Mouse (Mus musculus) MEL (cell line): ENCODE data around the gene Slc7a4. TPM values are rescaled to one million over a fixed set of nuclear protein-coding genes. Genes with fewer than 3 reads are reported as not detected.

ENCODE experiments used
- DNase-seq: peaks from one replicate; pipeline ENCODE4 v3.0.0; 2011; ENCODE audit warnings: low read depth, low spot score
- H3K27ac ChIP-seq: 2 replicates; pipeline ENCODE4 v1.5.1; 2012; ENCODE audit warnings: low read depth, mild to moderate bottlenecking, control low read depth, low read length, moderate library complexity; ENCODE audit not compliant: control insufficient read depth
- H3K27me3 ChIP-seq, 2 experiments: fragments of 150-350 bp in 1 of 2; sonication (generic) in 1 of 2; 2 replicates each; pipeline ENCODE4 v1.6.1; 2012; ENCODE audit warnings: low read length in 2 of 2, mild to moderate bottlenecking in 2 of 2, improper control_type of control experiment in 1 of 2, moderate library complexity in 1 of 2; ENCODE audit not compliant: insufficient read depth in 2 of 2, control insufficient read depth in 1 of 2
- H3K36me3 ChIP-seq, 2 experiments: 2 replicates each; pipeline ENCODE4 v1.6.1; 2012 to 2014; ENCODE audit warnings: low read length in 2 of 2, improper control_type of control experiment in 1 of 2, inconsistent platforms in 1 of 2, mild to moderate bottlenecking in 1 of 2; ENCODE audit not compliant: insufficient read depth in 2 of 2, control insufficient read depth in 1 of 2
- H3K4me1 ChIP-seq, 2 experiments: fragments of 150-350 bp in 1 of 2; sonication (generic) in 1 of 2; 2 replicates each; pipeline ENCODE4 v1.6.1; 2012; ENCODE audit warnings: low read length in 2 of 2, improper control_type of control experiment in 1 of 2, mild to moderate bottlenecking in 1 of 2; ENCODE audit not compliant: insufficient read depth in 2 of 2, control insufficient read depth in 1 of 2
- H3K4me3 ChIP-seq, 2 experiments: fragments of 150-350 bp in 1 of 2; sonication (generic) in 1 of 2; 2 replicates each; pipeline ENCODE4 v1.5.1; 2012; ENCODE audit warnings: low read depth in 2 of 2, low read length in 2 of 2, mild to moderate bottlenecking in 2 of 2, moderate library complexity in 2 of 2, control low read depth in 1 of 2, improper control_type of control experiment in 1 of 2; ENCODE audit not compliant: control insufficient read depth in 1 of 2, insufficient read depth in 1 of 2
- H3K79me2 ChIP-seq: 2 replicates; pipeline ENCODE4 v1.6.1; 2012; ENCODE audit warnings: mild to moderate bottlenecking, low read length, moderate library complexity; ENCODE audit not compliant: control insufficient read depth, poor library complexity, insufficient read depth
- H3K9ac ChIP-seq: 2 replicates; pipeline ENCODE4 v1.6.1; 2012; ENCODE audit warnings: low read depth, mild to moderate bottlenecking, control low read depth, low read length, moderate library complexity; ENCODE audit not compliant: control insufficient read depth, poor library complexity, severe bottlenecking
- H3K9me3 ChIP-seq: fragments of 150-350 bp; sonication (generic); replicated peaks from 2 replicates; pipeline ENCODE4 v1.6.1; 2012; ENCODE audit warnings: mild to moderate bottlenecking, low read length, improper control_type of control experiment, moderate library complexity; ENCODE audit not compliant: insufficient read depth
- CTCF ChIP-seq, 3 experiments: IDR thresholded peaks in 2 of 3; conservative IDR thresholded peaks in 1 of 3; 2 replicates each; pipeline ENCODE4 v1.5.1; 2011 to 2012; ENCODE audit warnings: low read length in 3 of 3, low read depth in 2 of 3, mild to moderate bottlenecking in 2 of 3, improper control_type of control experiment in 1 of 3, inconsistent platforms in 1 of 3, mixed read lengths in 1 of 3, moderate library complexity in 1 of 3; ENCODE audit not compliant: control insufficient read depth in 1 of 3, insufficient read depth in 1 of 3, poor library complexity in 1 of 3, severe bottlenecking in 1 of 3
- ELF1 ChIP-seq: IDR thresholded peaks from 2 replicates; pipeline ENCODE4 v1.6.1; 2014; ENCODE audit warnings: low read depth, mild to moderate bottlenecking, inconsistent platforms, low read length, improper control_type of control experiment, moderate library complexity
- KAT2A ChIP-seq: conservative IDR thresholded peaks from 2 replicates; pipeline ENCODE4 v1.6.1; 2012; ENCODE audit warnings: low read depth, low read length, improper control_type of control experiment, inconsistent platforms
- MXI1 ChIP-seq: IDR thresholded peaks from 2 replicates; pipeline ENCODE4 v1.6.1; 2011; ENCODE audit warnings: mild to moderate bottlenecking, low read depth, low read length, improper control_type of control experiment
- MYB ChIP-seq: IDR thresholded peaks from 2 replicates; pipeline ENCODE4 v1.6.1; 2011; ENCODE audit warnings: mild to moderate bottlenecking, low read depth, low read length, improper control_type of control experiment
- MYC ChIP-seq: IDR thresholded peaks from 2 replicates; pipeline ENCODE4 v1.6.1; 2011; ENCODE audit warnings: low read depth, mild to moderate bottlenecking, low read length, improper control_type of control experiment, moderate library complexity
- NELFE ChIP-seq: IDR thresholded peaks from 2 replicates; pipeline ENCODE4 v1.6.1; 2011; ENCODE audit warnings: low read depth, low read length, improper control_type of control experiment
- RAD21 ChIP-seq: IDR thresholded peaks from 2 replicates; pipeline ENCODE4 v1.6.1; 2011; ENCODE audit warnings: mild to moderate bottlenecking, low read depth, low read length, improper control_type of control experiment
- RCOR1 ChIP-seq: IDR thresholded peaks from 2 replicates; pipeline ENCODE4 v1.6.1; 2012; ENCODE audit warnings: low read depth, mild to moderate bottlenecking, inconsistent platforms, low read length, improper control_type of control experiment
- SMC3 ChIP-seq: IDR thresholded peaks from 2 replicates; pipeline ENCODE4 v1.6.1; 2011; ENCODE audit warnings: low read depth, low read length, improper control_type of control experiment
- TBP ChIP-seq: IDR thresholded peaks from 2 replicates; pipeline ENCODE4 v1.8.0; 2011; ENCODE audit warnings: low read depth, low read length, improper control_type of control experiment
- TCF12 ChIP-seq: IDR thresholded peaks from 2 replicates; pipeline ENCODE4 v1.6.1; 2014; ENCODE audit warnings: low read depth, mild to moderate bottlenecking, inconsistent platforms, low read length, improper control_type of control experiment, moderate library complexity
- USF1 ChIP-seq: IDR thresholded peaks from 2 replicates; pipeline ENCODE4 v1.6.1; 2014; ENCODE audit warnings: low read depth, mild to moderate bottlenecking, inconsistent platforms, low read length, improper control_type of control experiment, moderate library complexity
- ZKSCAN1 ChIP-seq: IDR thresholded peaks from 2 replicates; pipeline ENCODE4 v1.6.1; 2012; ENCODE audit warnings: low read depth, mild to moderate bottlenecking, inconsistent platforms, low read length, improper control_type of control experiment, moderate library complexity
- polyA plus RNA-seq, 2 experiments: library from polyadenylated mRNA; stranded (reverse) in 1 of 2; unstranded in 1 of 2; fragments of >175 nt in 1 of 2; fragments of >200 nt in 1 of 2; gene quantifications; 2 replicates each; pipeline versions ENCODE4 v1.2.1 to v1.2.4; 2012; ENCODE audit warnings: low replicate concordance in 2 of 2, low read depth in 1 of 2; ENCODE audit not compliant: insufficient read length in 2 of 2, insufficient read depth in 1 of 2, missing spikeins in 1 of 2
- total RNA-seq: library from RNA; depleted of rRNA; stranded (reverse); fragments of 300-350 nt; gene quantifications from 2 replicates; pipeline ENCODE4 v1.2.3, GENCODE M21; 2012

Gene Slc7a4
- total and polyA plus RNA-seq, 3 experiments = 23.1 to 23.6 TPM; not detected in 1

DNA sequence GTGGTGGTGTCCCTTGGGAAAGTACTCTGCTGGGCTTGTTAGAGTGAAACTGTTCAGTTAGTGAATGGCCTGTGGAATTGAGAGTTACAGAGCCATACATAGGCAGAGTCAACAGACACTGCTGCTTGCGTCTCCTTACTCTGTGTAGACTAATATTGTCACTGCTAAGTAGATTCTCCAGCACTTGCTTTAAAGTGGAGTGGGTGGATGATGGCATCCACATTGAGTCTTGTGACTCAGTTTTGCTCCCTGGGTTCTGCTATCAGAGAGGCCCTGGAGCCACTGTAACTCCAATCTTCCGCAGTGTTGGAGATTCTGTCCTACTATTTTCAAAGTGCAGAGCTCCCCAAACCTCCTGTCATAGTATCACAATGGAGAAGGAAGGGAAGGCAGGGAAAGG lies 49.6 kb upstream of the Slc7a4 start:
- Histone ChIP-seq H3K27ac (no peak overlapping the region), H3K27me3 (no peaks in the 10 kb centered on the region), H3K9ac (no peak overlapping the region), H3K79me2 (no peaks in the 10 kb centered on the region), H3K4me1 (peaks cover 0 to 8% of the 10 kb centered on the region in 2 experiments), H3K36me3 (peaks cover 2 to 16% of the 10 kb centered on the region in 2 experiments)
- no peak for DNase-seq
- TF ChIP-seq MXI1 (no peak), MYC (no peak), KAT2A (no peak), TCF12 (no peak), SMC3 (no peak), NELFE (no peak), TBP (no peak), USF1 (no peak), RCOR1 (no peak), RAD21 (no peak), MYB (no peak), ELF1 (no peak)
- TF ChIP-seq, all 39 proteins: peak for 0
- no peak overlapping the region for H3K4me3 ChIP-seq
- no peaks in the 10 kb centered on the region for H3K9me3 ChIP-seq

DNA sequence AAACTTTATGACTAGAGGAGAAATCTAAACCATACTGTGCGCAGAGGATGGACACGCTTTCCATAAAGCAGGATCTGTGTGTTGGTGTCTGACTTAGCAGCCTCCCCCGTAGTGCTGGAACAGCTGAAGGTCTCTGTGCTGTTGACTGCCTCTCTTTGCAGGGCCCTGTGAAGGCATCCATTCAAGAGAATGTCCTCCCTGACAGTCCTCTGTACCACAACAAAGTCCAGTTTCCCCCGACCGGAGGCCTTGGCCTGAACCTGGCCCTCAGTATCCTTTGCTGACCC lies 43.2 kb upstream of the Slc7a4 start:
- H3K27ac ChIP-seq = no peak overlapping the region
- no peaks in the 10 kb centered on the region for H3K27me3 ChIP-seq
- no peak overlapping the region for H3K4me3 ChIP-seq
- H3K36me3 ChIP-seq = peaks cover 0 to 16% of the 10 kb centered on the region in 2 experiments; a peak in 3 of 4 replicates
- no peak overlapping the region for H3K9ac ChIP-seq
- TF ChIP-seq USF1 = no peak
- no peaks in the 10 kb centered on the region for H3K79me2 ChIP-seq
- DNase-seq = no peak
- no peaks in the 10 kb centered on the region for H3K9me3 ChIP-seq
- no peaks in the 10 kb centered on the region for H3K4me1 ChIP-seq

DNA sequence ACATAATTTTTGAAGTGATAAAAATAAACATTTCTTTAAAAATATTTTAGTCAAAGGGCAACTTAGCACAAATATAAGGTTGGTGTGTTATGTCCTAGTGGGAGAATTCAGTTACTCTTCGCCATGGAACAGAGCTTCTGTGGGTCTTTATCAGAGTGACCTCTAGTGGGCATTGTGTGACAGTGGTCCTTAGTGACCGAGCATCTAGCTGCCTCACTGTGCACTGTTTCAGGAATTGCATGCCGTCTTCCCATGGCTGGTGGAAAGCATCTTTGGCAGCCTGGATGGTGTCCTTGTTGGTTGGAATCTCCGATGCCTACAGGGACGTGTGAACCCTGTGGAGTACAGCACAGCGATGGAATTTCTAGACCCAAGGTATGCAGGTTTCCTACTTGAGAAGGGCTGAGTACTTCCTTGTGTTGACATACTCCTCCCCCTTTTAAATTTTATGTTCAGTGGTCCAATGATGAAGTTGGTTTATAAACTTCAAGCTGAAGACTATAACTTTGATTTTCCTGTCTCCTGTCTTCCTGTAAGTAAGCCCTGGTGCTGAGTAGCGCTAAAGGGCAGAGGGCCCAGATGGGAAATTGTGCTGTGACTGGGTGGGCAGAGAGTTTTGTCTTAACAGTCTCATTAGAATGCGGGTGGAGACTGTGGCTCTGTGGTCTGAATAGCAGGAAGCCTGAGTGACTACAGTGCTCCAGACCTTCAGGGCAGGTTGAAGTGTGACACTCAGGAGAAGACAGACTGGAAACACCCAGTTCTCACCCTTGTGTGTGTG lies 42.7 kb upstream of the Slc7a4 start:
- Histone ChIP-seq H3K36me3 (peaks cover 0 to 18% of the 10 kb centered on the region in 2 experiments; a peak in 3 of 4 replicates), H3K4me3 (no peak overlapping the region), H3K9ac (no peak overlapping the region), H3K79me2 (no peaks in the 10 kb centered on the region; the same call in 1 of the 2 replicates), H3K9me3 (no peaks in the 10 kb centered on the region), H3K27ac (no peak overlapping the region), H3K4me1 (no peaks in the 10 kb centered on the region), H3K27me3 (no peaks in the 10 kb centered on the region)
- TF ChIP-seq RAD21 = peak; percentile 39
- TF ChIP-seq SMC3 = peak; percentile 31
- no peak for TF ChIP-seq ZKSCAN1
- TF ChIP-seq CTCF (IDR thresholded peaks at IDR 0.05 in 2 of 3, conservative IDR thresholded peaks at IDR 0.05 in 1 of 3; ENCODE audit: control insufficient read depth in 1 of 3, insufficient read depth in 1 of 3, low read depth in 2 of 3, low read length in 3 of 3, poor library complexity in 1 of 3, severe bottlenecking in 1 of 3) = peak; percentile 42 to 62 (median 56); a peak in 5 of 6 replicates
- peak; percentile 47 for DNase-seq
